Comparison of ENCODE assay signal across 19 mouse cellular contexts in the genomic region with DNA sequence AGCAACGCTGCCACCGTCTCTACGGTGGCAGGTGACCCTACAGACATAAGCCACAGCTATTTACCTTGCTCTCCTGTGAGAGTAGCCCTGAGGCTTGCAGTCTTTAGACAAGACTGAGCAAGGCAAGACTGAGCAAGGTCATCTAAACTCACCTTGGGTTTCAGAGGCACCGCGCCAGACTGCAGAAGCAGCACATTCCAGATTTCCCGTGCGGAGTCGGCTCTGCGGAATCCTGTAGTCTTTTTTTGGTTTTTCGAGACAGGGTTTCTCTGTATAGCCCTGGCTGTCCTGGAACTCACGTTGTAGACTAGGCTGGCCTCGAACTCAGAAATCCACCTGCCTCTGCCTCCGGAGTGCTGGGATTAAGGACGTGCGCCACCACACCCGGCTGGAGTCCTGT. TPM values are rescaled to one million over a fixed set of nuclear protein-coding genes. Genes with fewer than 3 reads are reported as not detected.
DNase-seq lines count a peak whose midpoint lies in the region; ATAC-seq lines count a peak whose summit lies in the region.
"Had no signal": no experiment of that assay in that cellular context is flagged by ENCODE, and none has a peak within 500 bp of the region (broad histone marks: within the 10 kb centered on the region; RNA-seq: fewer than 3 reads in every experiment).

No protein-coding gene starts in this region.

- ATAC-seq in neural tube, embryonic 13.5 days (ENCODE audit: low read depth), result no peak
- ATAC-seq: forebrain, embryonic 16.5 days; hindbrain, postnatal 0 days had no signal

- H3K9ac ChIP-seq in neural tube, embryonic 13.5 days, result no peak overlapping the region
- H3K9ac ChIP-seq: embryonic facial prominence, embryonic 13.5 days; forebrain, embryonic 12.5 days; heart, embryonic 13.5 days; hindbrain, embryonic 12.5 days had no signal

- no peak overlapping the region for H3K4me3 ChIP-seq in neural tube, embryonic 13.5 days
- H3K4me3 ChIP-seq: embryonic facial prominence, embryonic 13.5 days; forebrain, embryonic 12.5 days; heart, embryonic 13.5 days; hindbrain, embryonic 12.5 days had no signal

- H3K9me3 ChIP-seq in neural tube, embryonic 13.5 days, result no peaks in the 10 kb centered on the region
- H3K9me3 ChIP-seq: embryonic facial prominence, embryonic 13.5 days; forebrain, embryonic 12.5 days; heart, embryonic 13.5 days; hindbrain, embryonic 12.5 days had no signal

- 85% methylated on average over 16 of the region's 16 CpGs for WGBS in neural tube, embryonic 13.5 days

- H3K36me3 ChIP-seq in neural tube, embryonic 13.5 days, result no peaks in the 10 kb centered on the region
- H3K36me3 ChIP-seq: embryonic facial prominence, embryonic 13.5 days; forebrain, embryonic 12.5 days; heart, embryonic 13.5 days; hindbrain, embryonic 12.5 days had no signal

- no peak overlapping the region for H3K4me2 ChIP-seq in neural tube, embryonic 13.5 days
- H3K4me2 ChIP-seq: embryonic facial prominence, embryonic 13.5 days; forebrain, embryonic 12.5 days; heart, embryonic 13.5 days; hindbrain, embryonic 12.5 days had no signal

- peak; percentile 5 for DNase-seq in adrenal gland, postnatal 25 days
- no peak for DNase-seq in adrenal gland, adult 8-10 months
- peak; percentile 40 for DNase-seq in kidney, adult 11 months
- no peak for DNase-seq in kidney, postnatal 4 days
- no peak for DNase-seq in neural tube, embryonic 10.5 days (ENCODE audit: extremely low spot score, low spot score)
- peak; percentile 29 for DNase-seq in yolk sac, embryonic 10.5 days (ENCODE audit: low spot score)
- DNase-seq in cerebellum, postnatal 25 days, result no peak
- DNase-seq: cerebellum, adult 11 months; cerebellum, adult 9-10 months; cerebellum, postnatal 36 days; gastrocnemius, postnatal 14 days; heart, postnatal 36 days had no signal

- H3K4me1 ChIP-seq in neural tube, embryonic 13.5 days (replicated peaks), result peaks cover 4% of the 10 kb centered on the region; the same call in 1 of the 2 replicates
- H3K4me1 ChIP-seq: embryonic facial prominence, embryonic 13.5 days; hindbrain, embryonic 12.5 days had no signal

- 0 out of 2 replicates have a peak, but pooled peaks cover 3% of the 10 kb centered on the region for H3K27me3 ChIP-seq in neural tube, embryonic 13.5 days
- H3K27me3 ChIP-seq: embryonic facial prominence, embryonic 13.5 days; forebrain, embryonic 12.5 days; heart, embryonic 13.5 days; hindbrain, embryonic 12.5 days had no signal

- H3K27ac ChIP-seq in neural tube, embryonic 13.5 days (replicated peaks), result 0 out of 2 replicates have a peak overlapping the region, but pooled peaks have one; percentile 38
- H3K27ac ChIP-seq: embryonic facial prominence, embryonic 13.5 days; forebrain, embryonic 12.5 days; heart, embryonic 13.5 days; hindbrain, embryonic 12.5 days; hindbrain, postnatal 0 days had no signal

RNA-seq across cellular contexts. Expression of gene Klhl7, which starts 14.2 kb away (rescaled TPM):
- total RNA-seq in adrenal gland, postnatal 25 days (2021), result 34.4 and 39.9 TPM in 2 replicates
- total RNA-seq in adrenal gland, adult 8-10 months (2022), result 10 to 100 TPM; 37.0 to 41.8 (median 39.4) TPM
- polyA plus RNA-seq in neural tube, embryonic 13.5 days (2015; fragmentation: Nextera tagmentation; extraction: Ambion mirVana), result 130 and 136 TPM in 2 replicates

RNA-seq across cellular contexts. Expression of gene Fam126a, which starts 55.8 kb away (rescaled TPM):
- total RNA-seq in adrenal gland, postnatal 25 days (2021), result 98.2 and 127 TPM in 2 replicates
- total RNA-seq in adrenal gland, adult 8-10 months (2022), result 100 to 1,000 TPM in 2 of 4 experiments, 10 to 100 TPM in 2; 71.3 to 124 (median 96.4) TPM
- 28.4 and 30.5 TPM in 2 replicates for polyA plus RNA-seq in neural tube, embryonic 13.5 days (2015; fragmentation: Nextera tagmentation; extraction: Ambion mirVana)

Comparison
In these comparisons a context has a peak if more than half of its experiments do, and no peak if none do; other contexts are left out.
1. DNase-seq: peak in adrenal gland, postnatal 25 days (single experiment), kidney, adult 11 months (single experiment) and yolk sac, embryonic 10.5 days (single experiment); none in adrenal gland, adult 8-10 months (single experiment), kidney, postnatal 4 days (0 of 2), neural tube, embryonic 10.5 days (single experiment) and cerebellum, postnatal 25 days (0 of 2).